Mouse (Mus musculus) lung, postnatal 14 days (tissue): ENCODE measurements at regions not wholly inside any gene's neighbourhood (a gene's known extent, or its start where the extent isn't known, plus 50 kb on each side); places are given as distances from the start of the nearest gene placed in this dataset.

ENCODE experiments used
- DNase-seq: peaks from one replicate; pipeline ENCODE4 v3.0.0; 2021

DNA sequence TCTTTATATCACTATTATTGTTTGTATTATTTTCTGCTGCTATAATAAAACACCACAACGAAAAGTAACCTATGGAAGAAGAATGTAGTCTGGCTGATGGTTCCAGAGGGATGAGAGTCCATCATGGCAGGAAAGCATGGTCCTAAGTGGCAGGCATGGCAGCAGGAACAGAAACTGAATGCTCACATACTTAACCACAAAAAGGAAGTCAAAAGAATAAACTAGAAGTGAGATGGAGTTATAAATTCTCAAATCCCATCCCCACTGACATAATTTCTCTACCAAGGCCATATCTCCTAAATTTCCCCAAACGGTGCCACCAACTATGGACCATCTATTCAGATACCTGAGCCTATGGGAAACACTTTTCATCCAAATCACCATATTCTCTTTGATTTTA, 408.7 kb upstream of the Cnksr2 start:
- DNase-seq, result no peak

DNA sequence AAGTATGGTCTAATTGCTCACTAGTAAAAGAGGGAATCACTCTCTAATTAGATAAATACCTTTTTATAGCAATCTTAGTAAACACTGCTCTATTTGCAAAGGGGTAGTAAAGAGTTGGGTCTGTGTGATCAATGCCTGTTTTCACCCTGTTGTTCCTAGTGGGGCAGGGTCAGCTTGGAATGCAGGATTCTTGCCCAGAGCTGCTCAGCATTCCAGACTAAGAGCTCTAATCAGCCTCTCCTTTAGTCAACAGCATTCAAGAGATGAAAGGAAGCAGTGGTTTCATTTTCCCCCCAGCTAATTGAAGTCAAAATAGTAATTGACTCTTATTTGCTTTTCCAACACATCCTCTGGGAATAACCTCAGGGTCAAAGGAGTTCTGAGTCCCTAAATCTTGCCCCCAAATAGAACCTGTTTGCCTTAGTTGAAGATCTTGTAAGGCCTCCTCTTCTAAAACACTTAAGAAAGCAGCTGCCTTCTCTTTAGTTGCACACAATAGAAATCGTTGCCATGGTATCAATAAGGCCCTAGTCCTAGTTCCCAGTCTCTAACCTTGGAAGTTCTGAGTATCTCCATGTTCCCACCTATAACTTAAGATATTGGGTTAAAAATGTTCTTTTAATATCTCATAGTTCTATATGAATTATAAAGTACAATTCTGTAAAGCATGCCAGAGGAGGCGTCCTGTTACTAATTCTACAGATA, 380.6 kb upstream of the Cnksr2 start:
- peak; percentile 1 for DNase-seq

DNA sequence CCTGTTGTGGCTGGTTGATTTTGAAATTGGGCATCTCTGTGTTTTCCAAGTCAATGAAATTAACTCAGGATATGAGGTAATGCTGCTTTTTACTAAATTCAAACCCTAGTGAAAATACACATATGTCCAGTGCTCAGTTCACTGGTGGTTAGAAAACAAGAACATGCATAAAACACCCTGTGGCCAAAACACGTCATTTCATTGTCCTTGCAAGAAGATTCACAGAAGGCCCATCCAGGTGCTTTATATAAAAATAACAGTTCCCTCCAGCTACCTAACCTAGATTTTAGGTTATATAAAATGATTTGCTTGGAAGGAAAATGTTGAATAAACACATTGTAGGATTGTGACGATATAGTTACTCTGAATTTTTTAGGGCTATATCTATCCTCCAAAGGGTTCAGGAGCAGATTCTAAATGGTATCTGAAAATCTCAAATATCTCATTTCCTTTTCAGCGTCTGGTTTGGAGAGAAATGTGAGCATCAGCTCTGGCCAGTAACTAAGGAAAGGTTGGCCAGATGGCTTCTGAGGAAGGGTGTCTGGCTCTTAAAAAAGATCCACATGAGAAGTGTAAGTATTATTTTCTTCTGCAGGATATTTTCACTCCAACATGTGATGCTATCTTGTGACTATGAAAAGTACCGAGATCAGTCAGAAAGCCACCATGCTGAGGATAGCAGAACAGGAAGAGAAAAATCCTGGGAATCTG, 351.2 kb upstream of the Cnksr2 start:
- DNase-seq, result no peak

DNA sequence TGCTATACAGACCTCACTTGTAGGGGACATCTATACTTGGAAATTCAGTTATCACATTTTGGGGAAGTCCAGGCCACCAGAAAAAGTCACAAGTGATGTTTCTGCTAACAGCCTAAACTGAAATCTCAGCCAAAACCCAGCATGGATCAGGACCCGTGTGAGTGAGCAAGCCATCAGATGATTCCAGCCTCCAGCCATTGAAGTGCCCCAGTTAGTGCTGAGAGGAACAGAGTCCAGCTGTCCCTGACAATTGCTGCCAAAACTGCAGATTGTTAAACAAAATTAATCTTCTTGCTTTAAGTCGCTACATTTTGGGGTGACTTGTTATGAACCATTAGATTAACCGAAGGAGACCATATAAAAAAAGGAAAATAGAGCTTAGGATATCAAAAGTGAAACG, 332.7 kb upstream of the Cnksr2 start:
- peak; percentile 4 for DNase-seq

DNA sequence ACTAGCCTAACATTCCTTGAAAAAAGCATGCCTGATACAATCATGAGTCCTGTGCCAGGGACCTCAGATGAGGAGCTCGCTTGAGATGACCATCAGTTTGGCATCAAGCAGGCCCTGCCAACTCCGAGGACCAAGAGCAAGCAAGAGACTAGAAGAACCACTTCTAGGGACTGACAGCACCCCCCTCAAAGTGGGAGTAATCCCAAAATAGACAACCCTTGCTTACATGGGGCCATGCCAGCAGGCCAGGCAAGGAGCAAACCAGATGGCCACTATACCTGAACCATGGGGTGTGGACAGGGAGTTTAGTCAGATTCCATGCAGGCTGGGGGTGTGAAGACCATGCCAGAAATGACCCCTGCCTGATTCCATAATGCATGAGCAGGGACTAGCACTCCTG, 330.1 kb upstream of the Cnksr2 start:
- no peak for DNase-seq
